Mouse (Mus musculus) small intestine, adult 2 months (tissue): ENCODE data around the gene Ucp3.

ENCODE experiments used
- CTCF ChIP-seq: fragments of 200-500 bp; IDR thresholded peaks from 2 replicates; pipeline ENCODE4 v1.5.1; 2012; ENCODE audit warnings: low read depth, mild to moderate bottlenecking, control low read depth, inconsistent platforms, low read length, moderate library complexity, mixed read lengths; ENCODE audit not compliant: insufficient replicate concordance, insufficient read length; ENCODE audit errors: extremely low read depth
- POLR2A ChIP-seq: fragments of 200-500 bp; IDR thresholded peaks from 2 replicates; pipeline ENCODE4 v1.6.1; 2012; ENCODE audit warnings: low read depth, mild to moderate bottlenecking, control low read depth, inconsistent platforms, low read length, moderate library complexity

DNA sequence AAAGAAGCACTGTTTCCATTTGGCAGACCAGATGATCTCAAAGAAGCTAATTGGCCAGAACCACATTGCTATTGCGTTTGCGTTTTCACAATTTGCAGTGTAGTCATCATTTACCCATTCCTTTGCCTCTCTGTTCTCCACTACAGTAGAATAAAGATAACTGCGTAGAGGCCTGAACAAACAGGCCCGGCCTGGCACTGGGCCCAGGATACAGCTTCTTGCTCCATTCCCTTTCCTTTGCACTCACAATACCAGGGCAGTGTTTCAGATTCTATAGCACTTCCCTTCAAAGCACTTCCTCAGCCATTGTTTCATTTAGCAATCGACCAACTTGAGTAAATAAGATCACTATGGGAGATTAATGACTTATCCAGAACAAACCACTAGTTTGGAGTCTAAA, 41.7 kb upstream of the Ucp3 start:
- TF ChIP-seq CTCF, result no peak
- TF ChIP-seq POLR2A, result no peak
